Mouse (Mus musculus): ENCODE results near the gene Cdan1. TPM values are rescaled to one million over a fixed set of nuclear protein-coding genes. Genes with fewer than 3 reads are reported as not detected.

Cdan1 gene
- 18.7 TPM for polyA plus RNA-seq (2017; shearing (Covaris generic))

DNA sequence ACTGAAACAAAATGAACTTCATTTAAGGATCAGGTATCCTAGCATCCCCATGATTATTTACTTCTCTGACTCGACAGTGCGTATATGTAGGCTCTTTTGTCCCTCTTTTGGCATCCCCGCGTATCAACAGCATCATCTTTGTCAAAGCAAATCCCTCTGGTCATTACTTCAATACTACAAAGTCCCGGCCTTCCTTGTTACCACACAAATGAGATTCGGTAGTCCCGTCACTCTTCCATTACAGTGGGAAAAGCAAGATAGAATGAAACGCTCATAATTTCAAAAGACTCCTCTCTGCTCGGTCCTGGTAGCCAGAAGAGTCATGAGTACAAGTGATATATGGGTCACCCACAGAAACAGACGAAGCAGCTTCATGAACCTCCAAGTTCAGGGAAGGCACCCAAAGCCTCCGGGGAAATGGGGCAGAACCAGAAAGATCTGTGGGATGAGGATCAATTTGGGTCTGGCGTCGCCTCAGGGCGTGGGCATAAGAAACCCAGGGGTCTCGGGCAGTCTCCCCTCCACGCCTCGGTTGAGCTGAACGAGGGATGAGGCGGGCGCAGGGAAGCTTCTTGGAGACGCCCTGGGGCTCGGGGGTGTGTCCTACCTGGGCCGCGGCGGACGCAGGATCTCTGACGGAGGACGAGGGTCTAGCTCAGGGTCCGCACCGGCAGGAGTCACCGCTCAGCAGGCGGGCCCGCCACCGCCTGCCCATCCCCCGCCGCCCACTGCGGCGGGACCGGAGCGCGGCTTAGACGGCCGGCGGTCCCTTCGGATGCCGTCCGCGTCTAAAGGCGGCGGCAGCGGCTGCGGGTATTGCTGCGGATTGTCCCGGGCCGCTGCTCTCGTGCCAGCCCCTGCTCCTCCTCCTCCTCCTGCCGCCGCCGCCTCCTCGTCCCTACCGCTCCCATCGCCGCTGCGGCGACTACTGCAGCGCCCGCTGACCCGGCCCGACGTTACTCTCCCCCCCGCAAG is at the start of gene Cdan1:
TSS of gene Cdan1 (minus strand) at position 680 of the 975 bp plus-strand sequence.

GRCm38 (mm10) chr2:120850424-120851082 is 625 bp upstream of the Cdan1 start, which contains the start of gene Ttbk2:
Gene Ttbk2, minus strand, starts transcription at chr2:120850604.

Other genes with a start within 250 kb of the Cdan1 start
- 21.6 TPM for gene Haus2, start 240.7 kb downstream of the Cdan1 start, polyA plus RNA-seq (2017; shearing (Covaris generic))
- 16.2 TPM for gene Lrrc57, start 240.6 kb downstream of the Cdan1 start, polyA plus RNA-seq (2017; shearing (Covaris generic))
- gene Stard9, start 221.0 kb downstream of the Cdan1 start, polyA plus RNA-seq (2017; shearing (Covaris generic)): 0.90 TPM
- 6.4 TPM for gene Ttbk2, start 476 bp upstream of the Cdan1 start, polyA plus RNA-seq (2017; shearing (Covaris generic))
- gene Ubr1, start 120.6 kb upstream of the Cdan1 start, polyA plus RNA-seq (2017; shearing (Covaris generic)): 46.8 TPM
- 21.4 TPM for gene Tmem62, start 126.9 kb upstream of the Cdan1 start, polyA plus RNA-seq (2017; shearing (Covaris generic))
- gene Ccndbp1, start 158.3 kb upstream of the Cdan1 start, polyA plus RNA-seq (2017; shearing (Covaris generic)): 110 TPM
- 0.78 TPM for gene Epb42, start 186.9 kb upstream of the Cdan1 start, polyA plus RNA-seq (2017; shearing (Covaris generic))
- gene Tgm5, start 235.7 kb upstream of the Cdan1 start, polyA plus RNA-seq (2017; shearing (Covaris generic)): not detected